Mouse (Mus musculus): ENCODE measurements around the gene Smyd3.

The Smyd3 gene

DNA sequence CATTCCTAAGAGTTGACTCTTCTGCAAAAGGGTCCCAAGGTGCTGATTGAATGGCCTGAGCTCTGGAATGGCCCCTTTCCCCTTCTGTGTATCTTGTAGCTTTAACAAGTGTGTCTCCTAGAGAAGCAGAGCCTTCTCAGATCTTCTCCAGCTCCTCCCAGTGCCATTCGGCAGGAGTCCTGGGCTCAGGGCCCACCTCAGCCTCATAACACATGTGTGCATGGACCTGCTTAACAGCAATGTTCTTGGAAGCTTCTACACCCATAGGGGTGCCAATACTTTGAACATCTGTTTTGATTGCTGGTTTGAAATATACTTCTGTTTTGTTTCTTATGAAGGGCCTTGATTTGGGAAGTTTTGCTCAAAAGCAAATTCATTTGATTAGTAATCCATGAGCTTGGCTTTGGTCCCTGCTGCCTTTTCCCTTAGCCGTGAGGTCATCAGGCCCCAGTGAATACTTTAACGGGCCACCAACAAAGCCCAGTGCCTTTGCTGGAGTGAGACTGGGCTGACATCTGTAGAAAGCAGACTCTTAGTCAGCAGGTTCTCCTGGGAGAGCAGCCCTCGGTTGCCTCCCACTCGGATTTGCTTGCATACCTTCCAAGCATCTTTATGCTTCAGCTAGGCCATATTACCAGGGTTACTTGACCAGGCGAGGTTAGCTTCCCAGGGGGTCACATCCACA lies 583.7 kb downstream of the Smyd3 start:
- no peak for DNase-seq

DNA sequence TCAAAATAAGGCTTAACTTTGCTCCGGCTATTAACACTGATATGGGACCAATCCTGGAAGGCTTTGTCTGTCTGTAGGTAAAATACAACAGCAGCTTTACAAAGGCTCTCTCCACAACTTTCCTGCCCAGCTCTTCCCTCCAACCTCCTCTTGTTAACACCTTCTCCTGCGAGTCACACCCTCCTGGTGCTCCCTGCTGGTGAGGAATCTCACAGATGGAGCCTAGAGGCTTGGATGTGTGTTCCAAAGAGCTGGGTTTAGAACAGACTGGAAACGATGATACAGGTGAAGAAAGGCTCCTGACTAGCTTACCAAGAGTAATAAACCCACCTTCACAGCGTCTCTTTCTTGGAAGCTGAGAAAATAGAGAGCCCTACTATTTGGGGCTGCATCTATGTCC lies 588.3 kb downstream of the Smyd3 start:
- no peak for DNase-seq

DNA sequence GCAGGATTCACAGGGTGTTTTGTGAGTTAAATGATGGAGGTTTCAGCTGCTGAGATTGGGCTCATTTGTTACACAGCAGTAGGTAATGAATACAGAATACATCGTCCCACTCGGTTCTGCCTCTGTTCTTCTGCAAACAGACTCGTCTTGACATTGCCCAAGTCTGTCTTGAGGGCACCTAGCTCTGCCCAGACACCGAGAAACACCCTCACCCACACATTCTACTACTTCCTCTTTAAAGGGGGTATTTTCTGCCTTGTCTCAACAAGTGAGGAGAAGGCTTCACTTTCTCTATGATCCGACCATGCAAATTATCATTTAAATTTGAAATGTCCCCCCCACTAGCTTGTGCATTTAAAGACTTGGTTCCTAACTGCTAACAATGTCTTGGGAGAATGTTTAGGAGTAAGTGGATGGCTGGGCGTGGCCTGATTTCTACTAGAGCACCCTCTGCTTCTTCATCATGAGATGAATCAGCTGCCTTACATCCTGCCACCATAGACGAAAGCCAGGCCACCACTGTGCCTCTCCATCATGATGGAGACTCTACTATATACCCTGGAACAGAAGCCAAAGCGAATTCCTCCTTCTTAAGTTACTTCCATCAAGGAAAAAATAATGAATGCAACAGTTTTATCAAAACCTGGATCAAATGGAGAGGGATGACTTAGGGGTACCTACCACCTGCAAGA lies 593.2 kb downstream of the Smyd3 start:
- DNase-seq = no peak

DNA sequence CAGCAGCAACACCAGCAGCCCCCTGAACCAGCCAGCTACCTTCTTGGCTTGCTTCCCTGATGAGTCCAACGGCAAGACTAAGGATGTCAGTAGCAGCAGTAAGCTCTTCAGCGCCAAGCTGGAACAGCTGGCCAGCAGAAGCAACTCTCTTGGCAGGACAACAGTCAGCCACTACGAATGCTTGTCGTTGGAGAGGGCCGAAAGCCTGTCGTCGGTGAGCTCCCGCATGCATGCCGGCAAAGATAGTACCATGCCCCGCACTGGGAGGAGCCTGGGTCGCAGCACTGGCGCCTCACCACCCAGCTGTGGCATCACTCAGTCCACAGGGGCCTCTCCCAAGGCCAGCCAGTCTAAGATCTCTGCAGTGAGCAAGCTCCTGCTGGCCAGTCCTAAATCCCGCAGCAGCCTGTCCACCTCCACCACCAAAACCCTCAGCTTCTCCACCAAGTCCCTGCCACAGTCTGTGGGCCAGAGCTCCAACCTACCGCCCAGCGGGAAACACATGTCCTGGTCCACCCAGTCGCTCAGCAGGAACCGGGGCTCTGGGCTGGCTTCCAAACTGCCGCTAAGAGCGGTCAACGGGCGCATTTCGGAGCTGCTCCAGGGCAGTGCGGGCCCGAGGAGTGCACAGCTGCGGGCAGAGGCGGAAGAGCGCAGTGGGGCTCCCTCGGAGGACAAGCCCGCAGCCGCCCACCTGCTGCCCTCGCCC lies 600.5 kb downstream of the Smyd3 start:
- no peak for DNase-seq

DNA sequence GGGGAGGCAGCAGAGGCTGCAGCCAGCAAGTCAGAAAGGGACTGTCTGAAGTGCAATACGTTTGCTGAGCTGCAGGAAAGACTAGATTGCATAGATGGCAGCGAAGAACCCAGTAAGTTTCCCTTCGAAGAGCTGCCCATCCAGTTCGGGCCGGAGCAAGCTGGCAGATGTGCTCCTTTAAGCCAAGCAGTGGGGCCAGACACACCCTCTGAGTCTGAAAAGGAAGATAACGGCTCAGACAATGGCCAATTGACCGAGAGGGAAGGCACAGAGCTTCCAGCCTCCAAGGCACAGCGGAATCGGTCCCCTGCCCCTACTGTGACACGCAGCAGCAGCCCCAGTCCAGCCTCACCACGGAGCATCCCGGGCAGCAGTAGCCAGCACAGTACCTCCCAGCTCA lies 602.8 kb downstream of the Smyd3 start:
- DNase-seq = no peak

DNA sequence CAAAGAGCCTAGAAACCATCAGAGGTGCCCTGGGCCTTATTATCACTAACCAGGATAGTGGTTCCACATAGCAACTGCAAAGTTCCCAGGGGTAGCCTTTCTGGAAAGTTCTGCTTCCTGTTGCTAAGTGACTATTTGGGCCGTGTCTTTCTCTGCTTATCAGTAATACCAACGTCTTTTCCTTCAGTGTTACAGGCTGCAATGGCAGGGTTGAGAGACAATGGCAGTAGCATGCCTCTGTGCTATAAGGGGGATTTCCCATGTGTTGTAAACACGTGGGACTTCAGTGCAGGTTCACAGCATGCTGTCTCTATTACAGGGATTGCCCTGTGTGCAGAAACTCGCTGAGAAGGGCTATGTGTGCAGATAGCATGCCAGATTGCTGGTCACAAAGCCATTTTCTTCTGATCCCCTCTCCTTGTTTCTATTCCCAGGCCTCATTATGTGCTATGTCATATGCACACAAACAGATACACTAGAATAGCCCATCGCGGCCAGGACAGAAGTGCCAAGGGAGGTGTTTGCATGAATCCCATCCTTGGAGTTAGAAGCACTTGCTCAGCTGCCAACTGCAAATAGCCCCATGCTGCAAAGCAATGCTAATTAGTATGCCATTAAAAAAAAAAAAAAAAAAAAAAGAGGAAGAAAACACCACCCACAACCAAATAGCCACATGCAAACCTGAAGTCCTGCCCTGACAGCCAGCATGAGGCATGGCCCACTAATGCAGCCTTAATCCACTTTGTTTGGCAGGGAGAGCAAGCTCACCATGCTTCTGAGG lies 604.7 kb downstream of the Smyd3 start:
- no peak for DNase-seq

DNA sequence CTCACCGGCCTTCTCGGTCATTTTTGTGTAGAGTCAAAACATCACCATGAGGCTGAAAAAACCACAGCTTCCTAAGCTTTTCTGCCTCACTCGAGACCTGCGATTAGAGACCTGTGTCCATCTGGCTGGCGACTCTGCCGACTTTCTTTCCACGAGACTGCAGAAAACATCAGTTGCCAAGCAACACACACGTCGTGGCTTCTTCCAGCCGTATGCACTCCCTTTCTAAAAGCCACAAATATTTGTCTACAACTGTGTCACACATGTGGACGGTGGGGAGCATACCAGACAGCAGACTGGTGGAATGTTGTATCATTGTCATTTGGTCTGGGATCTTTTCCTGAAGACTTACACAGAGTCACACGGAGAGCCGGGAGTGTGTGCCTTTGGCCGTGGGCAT lies 606.9 kb downstream of the Smyd3 start:
- DNase-seq = no peak

Data from spleen, adult 18-20 months (tissue).